Mouse (Mus musculus) kidney, adult 2 months (tissue): ENCODE data around the gene Dgkb. TPM values are rescaled to one million over a fixed set of nuclear protein-coding genes. Genes with fewer than 3 reads are reported as not detected.

ENCODE experiments used
- DNase-seq: peaks from one replicate; pipeline ENCODE4 v3.0.0; 2021
- H3K27ac ChIP-seq: fragments of 200-500 bp; 2 replicates; pipeline ENCODE4 v1.5.1; 2012; ENCODE audit warnings: low read depth, low read length, control low read depth, inconsistent platforms; ENCODE audit not compliant: insufficient read depth
- H3K27me3 ChIP-seq: fragments of 200-500 bp; replicated peaks from 2 replicates; pipeline ENCODE4 v1.6.1; 2012; ENCODE audit warnings: mild to moderate bottlenecking, moderate library complexity, low read length, inconsistent platforms; ENCODE audit not compliant: control insufficient read depth, insufficient read depth
- H3K36me3 ChIP-seq: fragments of 200-500 bp; 2 replicates; pipeline ENCODE4 v1.6.1; 2012; ENCODE audit warnings: mild to moderate bottlenecking, moderate library complexity, low read length, inconsistent platforms; ENCODE audit not compliant: control insufficient read depth, insufficient read depth
- H3K4me1 ChIP-seq: fragments of 200-500 bp; 2 replicates; pipeline ENCODE4 v1.6.1; 2011; ENCODE audit warnings: low read length; ENCODE audit not compliant: control insufficient read depth, insufficient read depth
- H3K4me3 ChIP-seq: fragments of 200-500 bp; 2 replicates; pipeline ENCODE4 v1.5.1; 2011; ENCODE audit warnings: mild to moderate bottlenecking, low read depth, low read length, control low read depth; ENCODE audit not compliant: insufficient read depth
- CTCF ChIP-seq: fragments of 200-500 bp; conservative IDR thresholded peaks from 2 replicates; pipeline ENCODE4 v1.5.1; 2011; ENCODE audit warnings: low read depth, mild to moderate bottlenecking, control low read depth, low read length, moderate library complexity, mixed read lengths; ENCODE audit not compliant: insufficient read depth, insufficient read length
- POLR2A ChIP-seq: fragments of 200-500 bp; IDR thresholded peaks from one replicate; pipeline ENCODE4 v1.6.1; 2011; ENCODE audit warnings: low read depth, low read length, control low read depth
- WGBS: fragments of 180-500 bp; shearing (Covaris S2); methylation state at CpG from one replicate; pipeline ENCODE4 v1.1.7; 2018; 5-methylcytosine and 5-hydroxymethylcytosine counted together
- polyA plus RNA-seq: library from polyadenylated mRNA; depleted of rRNA; stranded (reverse); fragments of >200 nt; gene quantifications from 2 replicates; pipeline ENCODE4 v1.2.3, GENCODE M21; 2012

Dgkb gene
- polyA plus RNA-seq, 1 experiment: 0.42 TPM

DNA sequence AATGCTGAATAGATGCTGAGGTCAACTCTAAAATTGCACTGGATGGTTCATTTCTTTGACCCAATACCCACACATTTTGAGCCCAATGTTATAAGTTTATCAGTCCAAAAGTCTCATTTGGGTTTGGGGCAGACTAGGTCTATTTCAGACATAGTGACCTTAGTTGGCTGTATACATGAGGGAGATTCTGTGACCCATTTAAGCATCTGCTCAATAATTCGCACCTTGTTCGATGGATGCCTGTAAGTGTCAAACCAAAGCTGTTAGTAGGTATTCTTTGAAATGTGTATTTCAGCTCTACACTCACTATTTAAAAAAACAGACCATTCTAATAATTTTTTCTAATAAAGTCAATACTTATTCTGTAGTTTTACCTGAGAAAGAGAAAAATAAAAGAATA lies 776.1 kb downstream of the Dgkb start:
- no peaks in the 10 kb centered on the region for H3K27me3 ChIP-seq
- H3K4me3 ChIP-seq: no peak overlapping the region
- TF ChIP-seq CTCF (no peak), POLR2A (no peak)
- no peak overlapping the region for H3K27ac ChIP-seq
- WGBS: 96% methylated on average over 2 of the region's 2 CpGs
- H3K4me1 ChIP-seq: no peaks in the 10 kb centered on the region
- H3K36me3 ChIP-seq: no peaks in the 10 kb centered on the region
- DNase-seq: no peak

- Histone ChIP-seq H3K27me3 (no peaks in the 10 kb centered on the region), H3K4me1 (no peaks in the 10 kb centered on the region), H3K27ac (no peak overlapping the region), H3K36me3 (no peaks in the 10 kb centered on the region), H3K4me3 (no peak overlapping the region)
- TF ChIP-seq CTCF (no peak), POLR2A (no peak)
- peak; percentile 9 for DNase-seq
- 43% methylated on average over 3 of the region's 3 CpGs for WGBS
These were observed 776.5 kb downstream of the Dgkb start for GRCm38 (mm10) chr12:38594055-38594454.

GRCm38 (mm10) chr12:38596416-38597062 lies 779.0 kb downstream of the Dgkb start:
- WGBS: 63% methylated on average over 7 of the region's 7 CpGs
- Histone ChIP-seq H3K27ac (no peak overlapping the region), H3K36me3 (no peaks in the 10 kb centered on the region), H3K27me3 (no peaks in the 10 kb centered on the region), H3K4me1 (no peaks in the 10 kb centered on the region), H3K4me3 (no peak overlapping the region)
- no peak for TF ChIP-seq CTCF
- TF ChIP-seq POLR2A: no peak
- no peak for DNase-seq

- no peak for TF ChIP-seq POLR2A
- TF ChIP-seq CTCF: no peak
- Histone ChIP-seq H3K27ac (no peak overlapping the region), H3K36me3 (no peaks in the 10 kb centered on the region), H3K27me3 (no peaks in the 10 kb centered on the region), H3K4me3 (no peak overlapping the region), H3K4me1 (no peaks in the 10 kb centered on the region)
- WGBS: 65% methylated on average over 2 of the region's 2 CpGs
- no peak for DNase-seq
These were observed 780.6 kb downstream of the Dgkb start for GRCm38 (mm10) chr12:38598096-38598495.

DNA sequence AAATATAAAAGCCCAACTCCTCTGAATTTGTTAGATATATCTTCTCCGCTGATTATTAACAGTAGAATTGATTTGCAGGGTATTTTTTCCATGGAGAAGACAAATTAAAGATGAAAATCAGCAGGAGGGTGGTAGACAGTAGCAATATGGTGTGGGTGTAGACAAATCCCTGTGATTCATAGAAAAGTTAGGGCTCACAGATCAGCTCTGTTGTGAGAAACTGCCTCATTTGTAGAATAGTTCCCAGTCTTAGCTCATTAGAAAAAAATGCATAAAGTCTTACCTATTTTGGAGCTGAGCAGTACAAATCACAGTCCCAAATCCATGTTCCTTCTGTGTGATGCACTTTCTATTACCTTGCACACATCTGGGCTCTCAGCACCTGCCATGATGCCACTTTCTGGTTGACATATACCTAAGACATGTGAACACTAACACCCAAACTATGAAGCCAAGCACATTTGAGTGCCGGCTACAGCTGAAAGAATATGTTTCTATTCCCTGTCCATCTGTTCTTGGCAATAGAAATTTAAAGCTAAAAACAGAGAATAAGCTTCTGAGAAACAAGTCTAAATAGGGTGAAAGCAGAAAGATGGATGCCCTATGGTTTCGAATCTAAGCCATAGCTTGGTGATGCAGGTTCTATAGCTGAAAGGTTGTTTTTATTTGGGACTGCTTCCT lies 782.8 kb downstream of the Dgkb start:
- no peak overlapping the region for H3K4me3 ChIP-seq
- DNase-seq: no peak
- H3K36me3 ChIP-seq: no peaks in the 10 kb centered on the region
- no peak for TF ChIP-seq POLR2A
- no peak for TF ChIP-seq CTCF
- WGBS: 91% methylated on average over 3 of the region's 3 CpGs
- H3K27ac ChIP-seq: no peak overlapping the region
- H3K27me3 ChIP-seq: no peaks in the 10 kb centered on the region
- no peaks in the 10 kb centered on the region for H3K4me1 ChIP-seq

GRCm38 (mm10) chr12:38608104-38608503 lies 790.6 kb downstream of the Dgkb start:
- Histone ChIP-seq H3K4me3 (no peak overlapping the region), H3K4me1 (no peaks in the 10 kb centered on the region), H3K27ac (no peak overlapping the region), H3K27me3 (no peaks in the 10 kb centered on the region), H3K36me3 (no peaks in the 10 kb centered on the region)
- 50% methylated on average over 1 of the region's 1 CpGs for WGBS
- DNase-seq: no peak
- TF ChIP-seq CTCF: no peak
- no peak for TF ChIP-seq POLR2A

- 42% methylated on average over 3 of the region's 3 CpGs for WGBS
- no peaks in the 10 kb centered on the region for H3K4me1 ChIP-seq
- no peak for TF ChIP-seq CTCF
- no peak for TF ChIP-seq POLR2A
- no peaks in the 10 kb centered on the region for H3K36me3 ChIP-seq
- H3K4me3 ChIP-seq: no peak overlapping the region
- no peak for DNase-seq
- no peaks in the 10 kb centered on the region for H3K27me3 ChIP-seq
- no peak overlapping the region for H3K27ac ChIP-seq
These were observed 850.7 kb downstream of the Dgkb start for GRCm38 (mm10) chr12:38668265-38668664.
